Mouse (Mus musculus): ENCODE measurements around the gene Igflr1.

GRCm38 (mm10) chr7:30556894-30557536 lies 8.2 kb upstream of the Igflr1 start:
- TF ChIP-seq CTCF (IDR thresholded peaks at IDR 0.05; ENCODE audit: insufficient read depth, low read depth, low read length) (no peak), POLR2A (IDR thresholded peaks at IDR 0.05; ENCODE audit: insufficient read depth, low read depth, low read length) (no peak)
